Mouse (Mus musculus) liver, postnatal 0 days (tissue): Measurements from ENCODE around the gene Myl3.

ENCODE experiments used
- CTCF ChIP-seq: sonication (generic); IDR thresholded peaks from 2 replicates; pipeline ENCODE4 v1.5.1; 2016; ENCODE audit warnings: antibody characterized with exemption, low read depth
- EP300 ChIP-seq: IDR thresholded peaks from 2 replicates; pipeline ENCODE4 v1.6.1; 2016; ENCODE audit warnings: antibody characterized with exemption, low read depth, mild to moderate bottlenecking

DNA sequence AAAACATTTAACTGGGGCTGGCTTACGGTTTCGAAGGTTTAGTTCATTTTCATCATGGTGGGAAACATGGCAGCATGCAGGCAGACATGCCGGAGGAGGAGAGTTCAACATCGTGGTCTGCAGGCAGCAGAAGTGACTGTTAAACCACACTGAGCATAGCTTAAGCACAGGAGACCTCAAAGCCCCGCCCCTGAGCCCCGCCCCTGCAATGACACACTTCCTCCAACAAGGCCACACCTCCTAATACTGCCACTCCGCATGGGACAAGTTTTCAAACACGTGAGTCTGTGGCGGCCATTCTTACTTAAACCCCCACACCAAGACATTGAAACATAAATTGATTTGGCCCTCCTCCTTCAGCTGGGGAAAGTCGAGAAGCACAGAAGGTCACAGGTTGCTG is 55.4 kb downstream of the Myl3 start:
- TF ChIP-seq CTCF (no peak), EP300 (no peak)
